Mouse (Mus musculus) embryonic fibroblast, embryonic 13.5 days (primary cell): ENCODE data around the gene Nlrc5.

Source experiments
- CTCF ChIP-seq: IDR thresholded peaks from 2 replicates; pipeline ENCODE4 v1.5.1; 2011; ENCODE audit warnings: mild to moderate bottlenecking, control low read depth, low read length, moderate library complexity, borderline replicate concordance; ENCODE audit not compliant: insufficient read depth
- POLR2A ChIP-seq: IDR thresholded peaks from 2 replicates; pipeline ENCODE4 v1.6.1; 2011; ENCODE audit warnings: low read depth, mild to moderate bottlenecking, control low read depth, low read length, moderate library complexity

GRCm38 (mm10) chr8:94575148-94575547, 141.0 kb downstream of the Nlrc5 start:
- no peak for TF ChIP-seq CTCF
- no peak for TF ChIP-seq POLR2A
